Mouse (Mus musculus) macrophage (primary cell): ENCODE results near the gene Olfr1258. TPM values are rescaled to one million over a fixed set of nuclear protein-coding genes. Genes with fewer than 3 reads are reported as not detected.
"Not testable (repeated sequence)": the region's sequence is repeated elsewhere in the genome, so short reads cannot be mapped to it uniquely, and the experiment has no call there.

Experiments
- H3K27ac ChIP-seq: fragments of 350-480 bp; formaldehyde crosslinking; 2 replicates; pipeline ENCODE4 v1.9.0; 2021
- H3K36me3 ChIP-seq: fragments of 350-480 bp; formaldehyde crosslinking; 2 replicates; pipeline ENCODE4 v1.9.0; 2021; ENCODE audit errors: inconsistent target
- H3K4me3 ChIP-seq: fragments of 350-480 bp; formaldehyde crosslinking; 2 replicates; pipeline ENCODE4 v1.9.0; 2021; ENCODE audit errors: inconsistent target
- H3K79me2 ChIP-seq: fragments of 350-480 bp; formaldehyde crosslinking; 2 replicates; pipeline ENCODE4 v1.9.0; 2021; ENCODE audit errors: inconsistent target
- WGBS: methylation state at CpG from one replicate; pipeline ENCODE4 v1.1.7; 2026; ENCODE audit warnings: inconsistent platforms; ENCODE audit not compliant: missing documents; 5-methylcytosine and 5-hydroxymethylcytosine counted together
- polyA plus RNA-seq: library from polyadenylated mRNA; stranded (reverse); fragments of 250-400 nt; gene quantifications from 3 replicates; pipeline ENCODE4 v1.2.4, GENCODE M21; 2018; ENCODE audit warnings: inconsistent platforms
- total RNA-seq, 78 experiments: library from RNA; depleted of rRNA; stranded (reverse); fragments of 250-400 nt; gene quantifications; 1 replicate in 9 of 78; 2 replicates in 24 of 78; 3 replicates in 43 of 78; 4 replicates in 2 of 78; pipeline ENCODE4 v1.2.4; 2018; ENCODE audit warnings: inconsistent platforms in 56 of 78

The Olfr1258 gene
- not detected for total RNA-seq (2018; cell fraction: chromatin; rRNA removed)
- total RNA-seq (2018; cell fraction: cytosol; rRNA removed), result not detected
- not detected for total RNA-seq (2018; cell fraction: nucleus; rRNA removed)
- polyA plus RNA-seq, result not detected in 3 replicates

DNA sequence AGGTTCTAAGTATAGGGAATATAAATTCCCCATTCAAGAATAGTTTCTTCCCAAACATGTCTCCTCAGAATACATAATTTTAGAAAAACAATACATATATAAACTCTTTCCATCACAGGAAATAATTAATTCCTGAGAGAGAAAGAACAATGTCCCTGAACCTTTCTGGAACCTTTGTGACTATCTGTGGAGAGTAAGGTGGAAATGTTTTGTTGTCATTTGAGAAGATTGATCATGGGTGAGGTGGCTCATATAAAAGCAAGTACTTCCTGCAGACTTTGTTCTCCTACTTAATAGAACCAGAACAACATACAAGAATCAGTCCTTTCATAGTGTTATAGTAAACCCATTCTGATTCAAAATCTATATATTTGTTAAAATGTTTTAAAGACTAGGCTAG lies at the start of gene Olfr1258:
TSS of gene Olfr1258 (plus strand) at position 301 of the 400 bp plus-strand sequence.
- Histone ChIP-seq H3K4me3 (no peak within 1 kb of the TSS), H3K79me2 (no peaks in the 10 kb centered on the region), H3K27ac (no peak within 1 kb of the TSS), H3K36me3 (no peaks in the 10 kb centered on the region)

DNA sequence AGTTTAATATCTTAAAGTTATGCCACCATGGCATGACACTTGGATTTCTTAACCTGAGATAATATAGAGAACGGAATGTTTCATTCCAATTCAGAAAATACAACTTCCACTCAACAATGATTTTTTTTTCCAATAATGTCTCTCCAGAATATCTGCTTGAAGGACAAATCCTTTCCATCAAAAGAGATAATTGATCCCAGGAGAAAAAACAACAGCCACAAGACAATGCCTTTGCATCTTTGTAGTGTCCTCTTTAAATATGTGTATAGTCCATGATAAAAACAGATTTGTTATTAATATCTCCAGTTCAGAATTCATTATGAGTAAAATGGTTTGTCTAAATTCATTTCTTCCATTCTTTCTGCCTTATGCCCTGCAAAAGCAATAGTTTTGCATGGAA lies 49.0 kb upstream of the Olfr1258 start, which contains the start of gene Olfr1257:
TSS of gene Olfr1257 (plus strand) at position 301 of the 400 bp plus-strand sequence.
- Histone ChIP-seq H3K36me3 (no peaks in the 10 kb centered on the region), H3K79me2 (no peaks in the 10 kb centered on the region), H3K27ac (no peak within 1 kb of the TSS), H3K4me3 (no peak within 1 kb of the TSS)
- 100% methylated on average over 1 of the region's 1 CpGs for WGBS

DNA sequence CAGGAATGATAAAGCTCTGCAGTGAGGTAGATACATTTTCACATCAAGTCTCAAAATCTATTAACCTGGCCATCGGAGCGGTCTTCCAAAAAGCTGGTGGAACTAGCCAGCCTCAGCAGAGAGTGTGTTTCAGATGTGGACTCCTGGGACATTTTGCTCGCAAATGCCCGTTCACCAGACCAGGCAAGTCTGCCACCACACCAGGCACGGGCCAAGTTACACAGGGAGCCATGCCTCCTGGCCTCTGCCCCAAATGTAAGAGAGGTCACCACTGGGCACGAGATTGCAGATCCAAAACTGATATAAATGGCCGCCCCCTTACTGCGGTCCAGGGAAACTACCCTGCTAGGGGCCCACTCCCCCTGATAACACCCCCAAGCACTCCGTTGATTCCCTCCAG lies 14.5 kb upstream of the Olfr1258 start:
- H3K79me2 ChIP-seq, H3K4me3 ChIP-seq, H3K36me3 ChIP-seq, H3K27ac ChIP-seq: not testable (repeated sequence)
- WGBS, result 90% methylated on average over 6 of the region's 9 CpGs

DNA sequence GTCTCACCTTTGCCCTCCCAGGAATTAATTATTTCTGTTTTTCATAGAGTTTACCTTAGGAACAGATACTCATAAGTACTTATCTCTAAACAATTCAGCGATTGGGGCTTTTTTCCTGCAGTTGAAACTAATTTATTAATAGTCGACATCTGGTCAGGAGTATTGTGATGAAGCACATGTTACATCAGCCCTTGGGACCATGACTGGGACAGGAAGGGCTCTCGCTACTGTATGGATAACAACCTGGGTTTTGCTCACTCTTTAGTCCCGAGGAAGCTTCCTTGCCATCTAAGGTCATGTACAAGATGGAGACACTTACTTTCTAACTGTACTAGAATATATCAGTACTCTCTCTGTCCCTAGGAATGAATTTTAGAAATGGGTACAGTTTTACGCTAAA lies 21.5 kb downstream of the Olfr1258 start, which contains the start of gene Olfr1259:
TSS of gene Olfr1259 (minus strand) at position 101 of the 400 bp plus-strand sequence.
- WGBS, result 81% methylated on average over 5 of the region's 5 CpGs
- no peaks in the 10 kb centered on the region for H3K36me3 ChIP-seq
- H3K4me3 ChIP-seq, result no peak within 1 kb of the TSS
- H3K27ac ChIP-seq, result no peak within 1 kb of the TSS
- no peaks in the 10 kb centered on the region for H3K79me2 ChIP-seq

DNA sequence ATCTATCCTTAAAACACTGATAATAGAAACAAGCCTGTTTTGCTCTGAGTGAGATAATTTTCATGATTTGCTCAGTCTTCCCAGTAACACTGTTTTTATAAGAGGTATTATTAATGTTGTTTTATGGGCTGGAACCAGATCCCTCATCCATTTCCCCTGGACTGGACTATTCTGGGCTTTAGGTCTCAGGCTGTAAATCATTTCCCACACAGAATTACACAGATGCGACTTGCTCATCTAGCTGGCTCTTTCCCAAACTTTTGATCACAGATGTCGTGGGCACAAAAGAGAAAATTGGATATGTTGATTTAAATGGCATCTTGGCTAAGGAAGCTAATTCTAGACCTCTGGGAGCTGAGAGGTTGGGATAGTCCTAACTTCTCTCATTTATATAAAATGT lies 47.1 kb downstream of the Olfr1258 start, which contains the start of gene Olfr1260:
TSS of gene Olfr1260 (plus strand) at position 157 of the 400 bp plus-strand sequence.
- Histone ChIP-seq H3K36me3 (no peaks in the 10 kb centered on the region), H3K4me3 (no peak within 1 kb of the TSS), H3K79me2 (no peaks in the 10 kb centered on the region), H3K27ac (no peak within 1 kb of the TSS)
- WGBS, result 87% methylated on average over 2 of the region's 2 CpGs

DNA sequence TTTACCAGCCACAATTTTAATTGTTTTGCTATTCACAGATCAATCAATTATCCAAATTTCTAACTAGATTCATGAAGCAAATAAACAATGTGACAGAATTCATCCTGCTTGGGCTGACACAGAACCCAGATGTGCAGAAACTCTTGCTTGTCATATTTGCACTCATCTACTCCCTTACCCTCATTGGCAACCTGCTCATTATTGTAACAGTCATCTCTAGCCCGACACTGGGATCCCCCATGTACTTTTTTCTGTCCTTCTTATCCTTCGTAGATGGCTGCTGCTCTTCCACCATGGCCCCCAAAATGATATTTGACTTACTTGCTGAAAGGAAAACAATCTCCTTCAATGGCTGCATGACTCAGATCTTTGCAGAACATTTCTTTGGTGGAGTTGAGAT lies 50.6 kb downstream of the Olfr1258 start:
- H3K79me2 ChIP-seq, result no peaks in the 10 kb centered on the region
- WGBS, result 95% methylated on average over 2 of the region's 2 CpGs
- no peak overlapping the region for H3K4me3 ChIP-seq
- H3K36me3 ChIP-seq, result no peaks in the 10 kb centered on the region
- no peak overlapping the region for H3K27ac ChIP-seq

Other genes with a start within 250 kb of the Olfr1258 start
- gene Olfr1252, start 202.3 kb upstream of the Olfr1258 start, polyA plus RNA-seq, result not detected in 3 replicates
- not detected in 3 replicates for gene Olfr1253, start 170.2 kb upstream of the Olfr1258 start, polyA plus RNA-seq
- gene Olfr1254, start 133.7 kb upstream of the Olfr1258 start, polyA plus RNA-seq, result not detected in 3 replicates
- gene Olfr1255, start 115.3 kb upstream of the Olfr1258 start, polyA plus RNA-seq, result not detected in 3 replicates
- gene Olfr1256, start 85.8 kb upstream of the Olfr1258 start, polyA plus RNA-seq, result not detected in 3 replicates
- not detected in 3 replicates for gene Olfr48, start 79.1 kb upstream of the Olfr1258 start, polyA plus RNA-seq
- not detected in 3 replicates for gene Olfr1257, start 48.9 kb upstream of the Olfr1258 start, polyA plus RNA-seq
- not detected in 3 replicates for gene Olfr1259, start 21.4 kb downstream of the Olfr1258 start, polyA plus RNA-seq
- not detected in 3 replicates for gene Olfr1260, start 47.0 kb downstream of the Olfr1258 start, polyA plus RNA-seq
- gene Olfr1261, start 63.9 kb downstream of the Olfr1258 start, polyA plus RNA-seq, result not detected in 3 replicates
- gene Olfr1262, start 72.8 kb downstream of the Olfr1258 start, polyA plus RNA-seq, result not detected in 3 replicates
- not detected in 3 replicates for gene Olfr1263, start 84.8 kb downstream of the Olfr1258 start, polyA plus RNA-seq
- not detected in 3 replicates for gene Olfr1264, start 98.3 kb downstream of the Olfr1258 start, polyA plus RNA-seq
- gene Olfr1265, start 108.0 kb downstream of the Olfr1258 start, polyA plus RNA-seq, result not detected in 3 replicates
- not detected in 3 replicates for gene Olfr140, start 136.3 kb downstream of the Olfr1258 start, polyA plus RNA-seq
- gene Olfr1269, start 194.1 kb downstream of the Olfr1258 start, polyA plus RNA-seq, result not detected in 3 replicates
- not detected in 3 replicates for gene Olfr32, start 215.0 kb downstream of the Olfr1258 start, polyA plus RNA-seq
- gene Olfr1270, start 225.8 kb downstream of the Olfr1258 start, polyA plus RNA-seq, result not detected in 3 replicates